Mouse (Mus musculus) stomach, postnatal 0 days (tissue): ENCODE measurements around the gene Utf1.

Experiments used
- CTCF ChIP-seq: IDR thresholded peaks from 2 replicates; pipeline ENCODE4 v1.5.1; 2016; ENCODE audit warnings: antibody characterized with exemption, low read depth, mild to moderate bottlenecking, moderate library complexity
- EP300 ChIP-seq: optimal IDR thresholded peaks from 2 replicates; pipeline ENCODE3; 2016; ENCODE audit warnings: antibody characterized with exemption

GRCm38 (mm10) chr7:139974307-139974706 is 30.7 kb downstream of the Utf1 start:
- TF ChIP-seq CTCF (no peak), EP300 (no peak)
